Mouse (Mus musculus) limb, embryonic 12.5 days (tissue): ENCODE results near the gene Slc7a1. TPM values are rescaled to one million over a fixed set of nuclear protein-coding genes. Genes with fewer than 3 reads are reported as not detected.

Experiments
- ATAC-seq: fragments of 200-750 bp; cut with Nextera tagmentation; 2 replicates; pipeline ENCODE4 v1.8.0; 2017; ENCODE audit warnings: low read depth, moderate TSS enrichment; ENCODE audit not compliant: insufficient number of reproducible peaks, insufficient read depth, low FRiP score, low TSS enrichment
- H3K27ac ChIP-seq: fragments of 300-500 bp; sonication (generic); 2 replicates; pipeline ENCODE4 v1.5.1; 2016; ENCODE audit warnings: mild to moderate bottlenecking, moderate library complexity
- H3K27me3 ChIP-seq: fragments of 300-500 bp; sonication (generic); 2 replicates; pipeline ENCODE4 v1.6.1; 2016; ENCODE audit warnings: mild to moderate bottlenecking, moderate library complexity
- H3K36me3 ChIP-seq: fragments of 300-500 bp; sonication (generic); 2 replicates; pipeline ENCODE4 v1.6.1; 2016; ENCODE audit warnings: mild to moderate bottlenecking, moderate library complexity
- H3K4me1 ChIP-seq: fragments of 300-500 bp; sonication (generic); replicated peaks from 2 replicates; pipeline ENCODE4 v1.6.1; 2016
- H3K4me2 ChIP-seq: fragments of 300-500 bp; sonication (generic); 2 replicates; pipeline ENCODE4 v1.6.1; 2016; ENCODE audit warnings: mild to moderate bottlenecking, moderate library complexity
- H3K4me3 ChIP-seq: fragments of 300-500 bp; sonication (generic); replicated peaks from 2 replicates; pipeline ENCODE4 v1.5.1; 2016; ENCODE audit warnings: mild to moderate bottlenecking
- H3K9ac ChIP-seq: fragments of 300-500 bp; sonication (generic); replicated peaks from 2 replicates; pipeline ENCODE4 v1.6.1; 2016; ENCODE audit warnings: mild to moderate bottlenecking, moderate library complexity
- H3K9me3 ChIP-seq: fragments of 300-500 bp; sonication (generic); 2 replicates; pipeline ENCODE4 v1.6.1; 2016; ENCODE audit warnings: mild to moderate bottlenecking, moderate library complexity
- WGBS: fragments of 180-500 bp; shearing (Covaris S2); methylation state at CpG from one replicate; pipeline ENCODE4 v1.1.7; 2016; 5-methylcytosine and 5-hydroxymethylcytosine counted together
- polyA plus RNA-seq: library from polyadenylated mRNA; unstranded; fragments of >200 nt; fragmentation: Nextera tagmentation; extraction: Ambion mirVana; gene quantifications from 2 replicates; pipeline ENCODE4 v1.2.1, GENCODE M21; 2016

The Slc7a1 gene
- polyA plus RNA-seq, 1 experiment from 2014 or later, result 12.0 TPM

DNA sequence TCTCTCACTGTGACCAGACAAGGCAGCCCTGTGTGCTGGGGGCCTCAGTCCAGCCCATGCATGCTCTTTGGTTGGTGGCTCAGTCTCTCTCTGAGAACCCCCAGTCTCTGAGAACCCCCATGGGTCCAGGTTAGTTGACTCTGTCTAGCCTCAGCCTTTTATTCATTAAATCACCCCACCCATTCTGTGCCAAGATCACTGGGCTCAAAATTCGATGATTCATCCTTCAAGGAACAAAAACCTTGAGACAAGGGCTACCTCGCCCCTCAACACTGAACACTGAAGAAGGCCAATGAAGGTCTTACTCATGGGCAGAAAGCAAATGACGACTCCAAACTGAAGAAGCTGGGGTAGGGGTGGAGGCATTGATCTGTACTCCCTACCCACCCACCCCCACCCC, 31.9 kb downstream of the Slc7a1 start:
- no peak overlapping the region for H3K9ac ChIP-seq
- WGBS, result 94% methylated on average over 3 of the region's 3 CpGs
- H3K4me2 ChIP-seq, result no peak overlapping the region

DNA sequence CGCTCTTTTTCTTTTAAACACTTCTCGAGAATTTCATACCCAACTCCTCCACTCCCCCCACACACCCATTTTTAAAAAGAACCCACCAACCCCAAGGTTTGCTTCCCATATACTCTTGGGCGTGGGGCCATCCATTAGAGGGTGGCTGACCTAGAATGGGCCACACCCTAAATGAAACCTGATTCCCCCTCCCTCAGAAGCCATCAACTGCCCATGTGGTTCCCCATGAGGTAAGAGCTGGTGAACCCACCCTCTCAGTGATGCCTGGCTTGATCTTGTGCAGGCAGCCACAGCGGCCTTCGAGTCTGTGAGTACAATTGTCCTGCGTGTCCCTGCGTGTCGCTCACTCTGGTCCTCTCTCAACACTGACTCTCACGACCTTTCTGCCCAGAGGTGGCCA, 33.2 kb downstream of the Slc7a1 start:
- H3K9ac ChIP-seq, result no peak overlapping the region
- peaks cover 20% of the 10 kb centered on the region for H3K4me1 ChIP-seq
- no peak for ATAC-seq
- no peak overlapping the region for H3K4me3 ChIP-seq
- no peak overlapping the region for H3K4me2 ChIP-seq
- H3K27me3 ChIP-seq, result no peaks in the 10 kb centered on the region
- H3K27ac ChIP-seq, result no peak overlapping the region
- WGBS, result 79% methylated on average over 9 of the region's 9 CpGs
- H3K36me3 ChIP-seq, result no peaks in the 10 kb centered on the region
- peaks cover 7% of the 10 kb centered on the region; the same call in 1 of the 2 replicates for H3K9me3 ChIP-seq

More for the DNA sequence above, 31.9 kb downstream of the Slc7a1 start:
- H3K27ac ChIP-seq, result no peak overlapping the region
- no peaks in the 10 kb centered on the region for H3K36me3 ChIP-seq
- no peak for ATAC-seq
- H3K27me3 ChIP-seq, result no peaks in the 10 kb centered on the region
- H3K4me1 ChIP-seq, result peaks cover 15% of the 10 kb centered on the region
- H3K4me3 ChIP-seq, result no peak overlapping the region
- H3K9me3 ChIP-seq, result peaks cover 7% of the 10 kb centered on the region; the same call in 1 of the 2 replicates

- Histone ChIP-seq H3K9ac (no peak overlapping the region), H3K27me3 (no peaks in the 10 kb centered on the region)
- 78% methylated on average over 22 of the region's 22 CpGs for WGBS
Measured at GRCm38 (mm10) chr5:148363441-148364113, 36.1 kb downstream of the Slc7a1 start.

GRCm38 (mm10) chr5:148362296-148362695, 37.4 kb downstream of the Slc7a1 start:
- Histone ChIP-seq H3K27me3 (no peaks in the 10 kb centered on the region), H3K27ac (no peak overlapping the region), H3K9me3 (no peaks in the 10 kb centered on the region), H3K4me3 (no peak overlapping the region), H3K4me2 (no peak overlapping the region), H3K36me3 (no peaks in the 10 kb centered on the region), H3K9ac (no peak overlapping the region), H3K4me1 (peaks cover 27% of the 10 kb centered on the region)
- 99% methylated on average over 7 of the region's 7 CpGs for WGBS
- ATAC-seq, result no peak

More at GRCm38 (mm10) chr5:148363441-148364113, 36.1 kb downstream of the Slc7a1 start:
- Histone ChIP-seq H3K4me3 (no peak overlapping the region), H3K36me3 (no peaks in the 10 kb centered on the region), H3K4me2 (no peak overlapping the region), H3K4me1 (peaks cover 27% of the 10 kb centered on the region), H3K9me3 (no peaks in the 10 kb centered on the region), H3K27ac (no peak overlapping the region)
- no peak for ATAC-seq

- no peaks in the 10 kb centered on the region for H3K36me3 ChIP-seq
- no peak for ATAC-seq
- peaks cover 25% of the 10 kb centered on the region for H3K4me1 ChIP-seq
- no peak overlapping the region for H3K27ac ChIP-seq
- no peaks in the 10 kb centered on the region for H3K27me3 ChIP-seq
- no peak overlapping the region for H3K9ac ChIP-seq
- H3K4me2 ChIP-seq, result no peak overlapping the region
- WGBS, result 40% methylated on average over 3 of the region's 3 CpGs
- no peak overlapping the region for H3K4me3 ChIP-seq
- H3K9me3 ChIP-seq, result no peaks in the 10 kb centered on the region
Measured at GRCm38 (mm10) chr5:148361759-148362010, 38.0 kb downstream of the Slc7a1 start.

DNA sequence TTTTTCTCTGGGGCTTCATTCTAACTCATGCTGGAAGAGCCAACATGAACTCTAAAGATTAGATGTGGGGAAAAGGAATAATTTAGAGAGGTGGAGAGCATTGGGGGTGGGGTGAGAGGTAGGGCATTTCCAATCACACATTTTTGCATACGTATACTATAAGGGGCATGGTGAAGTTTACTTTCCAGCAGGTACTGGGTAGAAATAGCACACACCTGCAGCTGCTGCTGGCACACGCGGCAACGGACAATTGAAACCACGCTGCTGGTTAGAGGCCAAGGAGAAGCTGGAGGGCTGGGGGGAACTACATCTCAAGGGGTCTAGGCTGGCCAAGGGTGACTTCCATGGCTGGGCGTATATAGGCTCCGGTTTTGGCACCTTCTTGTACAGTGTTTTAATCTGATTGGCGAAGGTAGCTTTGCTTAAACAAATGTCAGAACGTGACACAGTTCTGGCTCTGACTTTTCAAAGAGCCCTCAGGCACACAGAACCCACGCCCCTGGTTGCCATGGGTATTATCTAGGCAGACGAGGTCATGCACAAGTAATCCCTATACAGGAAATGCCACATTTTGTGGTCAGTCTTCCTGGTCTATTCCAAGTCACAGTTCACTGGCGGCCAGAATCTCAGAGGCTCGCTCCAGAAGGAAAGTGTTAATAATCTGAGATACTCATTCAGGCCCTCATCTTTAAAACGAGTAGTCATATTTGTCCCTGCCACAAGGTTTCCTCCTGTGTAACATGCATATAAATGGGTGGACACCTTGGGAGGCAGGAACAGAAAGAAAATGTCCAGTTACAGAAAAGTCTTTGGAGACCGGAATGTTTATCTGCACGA, 38.6 kb downstream of the Slc7a1 start:
- no peak overlapping the region for H3K4me2 ChIP-seq
- no peaks in the 10 kb centered on the region for H3K27me3 ChIP-seq
- H3K27ac ChIP-seq, result no peak overlapping the region
- peaks cover 21% of the 10 kb centered on the region for H3K4me1 ChIP-seq
- no peak overlapping the region for H3K4me3 ChIP-seq
- no peaks in the 10 kb centered on the region for H3K9me3 ChIP-seq
- H3K9ac ChIP-seq, result no peak overlapping the region
- 66% methylated on average over 16 of the region's 16 CpGs for WGBS
- ATAC-seq, result no peak
- no peaks in the 10 kb centered on the region for H3K36me3 ChIP-seq

DNA sequence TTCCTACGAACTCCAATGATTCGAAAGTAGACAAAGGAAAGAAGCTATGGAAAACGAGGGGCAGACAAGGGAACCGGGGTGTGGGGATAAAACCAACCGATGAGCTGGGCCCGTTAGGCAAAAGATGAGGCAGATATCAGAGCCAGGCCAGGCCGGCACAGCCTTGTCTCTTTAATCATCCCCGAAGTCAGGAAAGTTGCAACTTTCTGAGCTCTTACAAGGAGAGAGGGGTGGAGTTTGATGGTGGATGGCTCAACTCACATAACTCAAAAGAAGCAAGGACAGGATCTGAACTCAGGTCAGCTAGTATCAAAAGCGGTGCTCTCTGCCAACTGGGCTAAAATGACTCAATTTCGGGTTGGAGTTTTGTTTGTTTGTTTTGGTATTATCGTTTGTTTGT, 40.6 kb downstream of the Slc7a1 start:
- H3K27me3 ChIP-seq, result no peaks in the 10 kb centered on the region
- 91% methylated on average over 11 of the region's 11 CpGs for WGBS

GRCm38 (mm10) chr5:148357168-148357567, 42.5 kb downstream of the Slc7a1 start:
- no peak overlapping the region for H3K9ac ChIP-seq
- no peaks in the 10 kb centered on the region for H3K9me3 ChIP-seq
- H3K27ac ChIP-seq, result no peak overlapping the region
- peaks cover 28% of the 10 kb centered on the region for H3K4me1 ChIP-seq
- H3K4me2 ChIP-seq, result no peak overlapping the region
- H3K4me3 ChIP-seq, result no peak overlapping the region
- no peaks in the 10 kb centered on the region for H3K36me3 ChIP-seq
- WGBS, result 95% methylated on average over 6 of the region's 6 CpGs
- no peak for ATAC-seq
- H3K27me3 ChIP-seq, result no peaks in the 10 kb centered on the region

More for the DNA sequence above, 40.6 kb downstream of the Slc7a1 start:
- Histone ChIP-seq H3K36me3 (no peaks in the 10 kb centered on the region), H3K4me2 (no peak overlapping the region), H3K27ac (no peak overlapping the region), H3K4me1 (peaks cover 27% of the 10 kb centered on the region), H3K4me3 (no peak overlapping the region), H3K9ac (no peak overlapping the region), H3K9me3 (no peaks in the 10 kb centered on the region)
- ATAC-seq, result no peak

DNA sequence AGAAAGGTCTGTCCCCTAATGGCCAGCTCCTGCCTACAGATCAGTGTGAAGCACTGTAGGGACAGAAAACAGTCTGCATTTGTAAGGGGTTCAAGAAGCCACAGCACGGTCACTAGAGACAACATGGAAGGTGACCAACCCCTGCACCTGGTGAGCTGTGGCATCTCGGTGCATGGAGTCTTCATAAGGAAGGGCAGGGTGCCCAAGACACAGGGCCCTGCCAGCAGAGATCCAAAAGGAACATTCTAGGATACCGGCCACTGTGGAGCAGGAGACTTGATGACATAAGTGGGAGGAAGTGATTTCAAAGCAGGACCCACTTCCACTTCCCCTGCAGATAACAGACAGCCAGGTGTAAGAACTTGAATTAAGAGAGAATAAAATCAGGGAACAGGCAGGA, 43.9 kb downstream of the Slc7a1 start:
- Histone ChIP-seq H3K36me3 (no peaks in the 10 kb centered on the region), H3K27me3 (no peaks in the 10 kb centered on the region), H3K27ac (no peak overlapping the region), H3K4me3 (no peak overlapping the region), H3K9me3 (no peaks in the 10 kb centered on the region), H3K4me1 (peaks cover 17% of the 10 kb centered on the region), H3K9ac (no peak overlapping the region), H3K4me2 (no peak overlapping the region)
- ATAC-seq, result no peak
- WGBS, result 84% methylated on average over 3 of the region's 3 CpGs

- ATAC-seq, result no peak
- WGBS, result 42% methylated on average over 8 of the region's 8 CpGs
- no peak overlapping the region for H3K27ac ChIP-seq
Measured at GRCm38 (mm10) chr5:148354536-148354935, 45.2 kb downstream of the Slc7a1 start.

DNA sequence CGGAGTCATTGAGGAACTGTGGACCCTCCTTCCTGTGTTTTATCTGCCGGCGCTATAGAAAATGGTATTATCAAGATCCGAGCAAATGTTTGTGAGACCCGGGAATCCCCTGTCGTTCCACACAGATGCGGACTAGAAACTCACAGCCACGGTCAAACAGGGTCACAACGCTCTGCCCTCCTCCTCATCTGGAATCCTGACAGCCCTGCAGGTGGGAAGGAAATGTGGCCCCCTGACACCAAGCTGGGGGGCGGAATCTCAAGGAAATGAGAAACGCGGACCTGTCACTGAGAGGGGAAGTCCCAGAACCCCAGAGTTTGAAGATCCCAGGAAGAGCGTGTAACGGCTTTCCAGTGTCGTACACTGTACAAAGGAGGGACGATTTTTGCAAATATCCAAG, 46.3 kb downstream of the Slc7a1 start:
- no peak overlapping the region for H3K4me3 ChIP-seq
- no peak overlapping the region for H3K4me2 ChIP-seq
- no peak overlapping the region for H3K9ac ChIP-seq
- H3K27ac ChIP-seq, result 0 out of 2 replicates have a peak overlapping the region, but pooled peaks have one; percentile 29
- H3K4me1 ChIP-seq, result peaks cover 28% of the 10 kb centered on the region
- WGBS, result 71% methylated on average over 16 of the region's 16 CpGs
- H3K9me3 ChIP-seq, result no peaks in the 10 kb centered on the region
- no peak for ATAC-seq
- H3K36me3 ChIP-seq, result no peaks in the 10 kb centered on the region
- no peaks in the 10 kb centered on the region for H3K27me3 ChIP-seq

More at GRCm38 (mm10) chr5:148354536-148354935, 45.2 kb downstream of the Slc7a1 start:
- H3K36me3 ChIP-seq, result no peaks in the 10 kb centered on the region
- no peaks in the 10 kb centered on the region for H3K9me3 ChIP-seq
- H3K4me2 ChIP-seq, result no peak overlapping the region
- H3K27me3 ChIP-seq, result no peaks in the 10 kb centered on the region
- peaks cover 24% of the 10 kb centered on the region for H3K4me1 ChIP-seq
- no peak overlapping the region for H3K4me3 ChIP-seq
- H3K9ac ChIP-seq, result no peak overlapping the region
